Mouse (Mus musculus): ENCODE results near the gene Ppdpf.

Gene Ppdpf

DNA sequence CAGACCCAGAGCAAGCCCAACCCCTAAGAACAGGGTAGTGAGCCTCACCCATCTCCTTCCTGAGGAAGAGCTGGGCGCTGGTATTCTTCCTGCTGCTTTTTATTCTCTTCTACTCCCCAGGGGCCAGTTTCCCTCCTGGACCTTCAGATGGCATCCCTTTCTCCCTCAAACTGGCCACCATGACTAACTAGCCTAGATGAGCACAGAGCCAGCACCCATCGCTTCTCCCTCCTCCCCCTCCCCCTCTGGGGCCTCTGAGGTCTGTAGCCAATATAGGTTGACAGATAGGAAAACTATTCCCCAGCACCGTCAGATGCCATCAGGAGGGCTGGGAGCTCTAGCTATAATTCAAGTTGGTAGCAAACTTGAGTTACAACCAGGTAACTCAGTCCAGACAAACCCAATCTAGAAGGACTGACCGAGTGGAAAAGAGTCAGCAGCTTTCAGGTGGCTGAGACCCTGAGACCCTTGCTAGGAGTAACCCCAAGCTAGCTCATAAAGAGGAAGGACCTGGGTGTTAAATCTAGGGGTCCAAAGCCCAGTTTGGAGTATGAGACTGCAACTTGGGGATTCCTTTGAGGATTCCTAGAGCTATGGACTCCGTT lies 31.9 kb downstream of the Ppdpf start:
- DNase-seq (ENCODE audit: low spot score in 2 of 2) = no peak

- DNase-seq (ENCODE audit: low spot score in 2 of 2) = peak; percentile 33 to 34
These were observed 32.6 kb downstream of the Ppdpf start, which contains the start of gene Fndc11 for GRCm38 (mm10) chr2:181219538-181220216. Fndc11 (plus strand) TSS chr2:181220013.

DNA sequence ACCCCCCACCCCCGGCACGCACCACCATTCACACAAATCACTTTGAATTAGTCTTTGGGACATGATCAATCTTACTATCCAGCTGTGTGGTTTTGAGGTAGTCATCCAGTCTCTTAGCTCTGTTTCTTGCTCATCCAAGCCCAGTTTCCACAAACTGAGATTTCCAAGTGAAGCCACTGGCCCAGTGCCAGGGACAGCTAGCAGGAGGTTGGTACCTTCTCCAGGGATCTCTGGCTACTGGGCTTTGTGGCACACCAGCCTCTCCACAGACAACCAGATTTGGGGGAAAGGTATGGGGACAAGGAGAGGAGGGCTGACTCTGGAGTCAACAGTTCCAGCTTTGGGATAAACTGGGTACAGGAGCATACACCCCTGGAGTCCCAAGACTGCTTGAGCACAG lies 33.3 kb downstream of the Ppdpf start:
- no peak for DNase-seq (ENCODE audit: low spot score in 2 of 2)

DNA sequence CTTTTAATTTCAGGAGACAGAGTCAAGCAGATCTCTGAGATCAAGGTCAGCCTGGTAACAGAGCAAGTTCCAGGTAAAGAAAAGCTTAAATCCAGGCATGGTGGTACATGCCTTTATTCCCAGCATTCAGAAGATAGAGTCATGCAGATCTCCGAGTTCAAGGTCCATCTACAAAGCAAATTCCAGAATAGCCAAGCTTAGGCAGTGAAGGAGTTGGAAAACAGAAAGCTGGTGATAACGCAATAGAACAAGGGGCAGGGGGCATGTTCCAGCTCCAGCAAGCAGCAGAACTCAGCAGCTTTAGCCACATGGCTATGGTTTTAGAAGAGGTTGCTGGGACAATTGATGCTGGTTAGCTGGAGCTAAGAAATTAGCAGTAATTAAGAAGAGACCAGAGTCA lies 37.9 kb downstream of the Ppdpf start:
- DNase-seq (ENCODE audit: low spot score in 2 of 2) = no peak

- DNase-seq (ENCODE audit: low spot score in 2 of 2) = no peak
These were observed 40.1 kb downstream of the Ppdpf start for GRCm38 (mm10) chr2:181227122-181227521.

GRCm38 (mm10) chr2:181228335-181228734 lies 41.3 kb downstream of the Ppdpf start:
- DNase-seq (ENCODE audit: low spot score in 2 of 2) = no peak

GRCm38 (mm10) chr2:181231171-181231570 lies 44.1 kb downstream of the Ppdpf start:
- no peak for DNase-seq (ENCODE audit: low spot score in 2 of 2)

- DNase-seq (ENCODE audit: low spot score in 2 of 2) = no peak
These were observed 46.4 kb downstream of the Ppdpf start for GRCm38 (mm10) chr2:181233443-181233842.

DNA sequence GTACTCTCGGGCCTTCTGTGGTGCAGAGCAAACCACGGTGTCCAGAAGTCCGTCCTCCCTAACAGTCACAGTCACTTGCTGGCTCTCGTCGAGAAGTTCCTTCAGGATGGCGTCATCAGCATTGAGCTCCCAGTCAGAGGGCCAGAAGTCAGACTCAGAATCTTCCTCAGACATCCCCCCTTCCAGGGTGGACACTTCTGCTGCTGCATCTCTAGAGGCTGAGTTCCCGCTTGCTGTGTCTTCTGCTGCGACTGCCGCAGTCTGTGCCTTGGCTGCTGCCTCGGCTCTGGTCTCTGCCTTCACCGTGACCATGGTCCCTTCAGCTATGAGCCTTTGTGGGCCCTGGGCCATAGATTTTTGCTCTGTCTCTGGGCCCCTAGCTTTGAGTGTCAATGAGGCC lies 47.6 kb downstream of the Ppdpf start:
- no peak for DNase-seq (ENCODE audit: low spot score in 2 of 2)

GRCm38 (mm10) chr2:181235681-181236566 lies 48.9 kb downstream of the Ppdpf start:
- DNase-seq (ENCODE audit: low spot score in 2 of 2) = no peak

DNA sequence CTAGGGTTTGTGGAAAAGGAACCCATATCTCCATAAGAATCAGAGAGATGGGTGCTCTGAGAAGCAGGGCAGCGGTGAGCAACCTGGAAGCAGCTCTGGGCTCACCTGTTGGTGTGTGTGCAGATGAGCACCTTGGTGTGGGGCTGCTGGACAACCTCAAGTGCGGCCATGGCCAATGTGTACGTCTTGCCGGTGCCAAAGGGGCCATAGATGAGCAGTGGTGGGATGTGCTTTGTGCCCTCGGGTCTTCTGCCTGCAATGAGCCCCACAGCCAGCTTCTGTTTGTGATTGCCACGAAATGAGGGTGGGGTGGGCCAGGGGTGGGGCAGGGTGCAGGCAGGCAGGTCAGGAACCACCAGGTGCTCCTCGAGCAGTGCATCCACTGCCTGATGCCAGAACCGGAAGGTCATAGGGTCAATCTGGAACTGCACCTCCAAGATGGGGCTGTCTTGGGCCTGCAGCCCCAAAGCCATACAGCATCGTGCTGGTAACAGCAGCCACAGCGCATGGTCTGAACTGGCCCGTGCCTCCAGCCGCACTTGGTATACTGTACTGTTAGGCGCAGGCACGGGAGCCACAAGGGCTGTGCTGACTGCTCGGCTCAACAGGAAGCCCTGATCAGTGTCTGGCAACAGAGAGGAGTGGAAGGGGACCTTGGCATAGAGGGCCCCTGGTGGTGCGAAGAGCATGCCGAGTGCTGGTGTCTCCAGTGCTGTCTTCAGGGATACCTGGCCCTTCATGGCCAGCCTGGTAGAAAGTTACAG lies 50.4 kb downstream of the Ppdpf start:
- no peak for DNase-seq (ENCODE audit: low spot score in 2 of 2)

- no peak for DNase-seq (ENCODE audit: low spot score in 2 of 2)
These were observed 51.1 kb downstream of the Ppdpf start for GRCm38 (mm10) chr2:181238091-181238610.

All from frontal cortex, postnatal 14 days (tissue).